Mouse (Mus musculus) kidney, adult 2 months (tissue): Measurements from ENCODE around the gene Gnpnat1.

Source experiments
- CTCF ChIP-seq: fragments of 200-500 bp; conservative IDR thresholded peaks from 2 replicates; pipeline ENCODE4 v1.5.1; 2011; ENCODE audit warnings: low read depth, mild to moderate bottlenecking, control low read depth, low read length, moderate library complexity, mixed read lengths; ENCODE audit not compliant: insufficient read depth, insufficient read length
- POLR2A ChIP-seq: fragments of 200-500 bp; IDR thresholded peaks from one replicate; pipeline ENCODE4 v1.6.1; 2011; ENCODE audit warnings: low read depth, low read length, control low read depth

DNA sequence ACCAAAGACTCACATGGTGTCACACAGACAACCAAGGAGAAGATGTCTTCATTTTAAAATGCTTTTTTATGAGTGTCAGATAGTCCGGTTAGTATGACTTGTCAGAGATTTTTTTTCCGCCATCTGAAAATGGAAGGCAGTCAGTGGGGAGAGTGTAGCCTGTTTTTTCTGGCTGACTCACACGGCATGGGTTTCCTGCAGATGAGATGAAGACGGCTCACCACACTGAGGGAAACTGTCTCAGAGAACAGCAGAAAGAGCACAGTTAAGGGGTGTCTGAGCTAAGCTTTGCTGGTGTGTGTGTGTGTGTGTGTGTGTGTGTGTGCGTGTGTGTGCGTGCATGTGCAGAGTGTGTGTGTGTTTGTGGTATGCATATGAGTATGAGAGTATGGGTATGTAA, 36.6 kb upstream of the Gnpnat1 start:
- TF ChIP-seq CTCF (no peak), POLR2A (no peak)
